Mouse (Mus musculus): ENCODE measurements around the gene Atp6v1a. TPM values are rescaled to one million over a fixed set of nuclear protein-coding genes. Genes with fewer than 3 reads are reported as not detected.

The Atp6v1a gene
- polyA plus RNA-seq, 1 experiment = 5.9 TPM

DNA sequence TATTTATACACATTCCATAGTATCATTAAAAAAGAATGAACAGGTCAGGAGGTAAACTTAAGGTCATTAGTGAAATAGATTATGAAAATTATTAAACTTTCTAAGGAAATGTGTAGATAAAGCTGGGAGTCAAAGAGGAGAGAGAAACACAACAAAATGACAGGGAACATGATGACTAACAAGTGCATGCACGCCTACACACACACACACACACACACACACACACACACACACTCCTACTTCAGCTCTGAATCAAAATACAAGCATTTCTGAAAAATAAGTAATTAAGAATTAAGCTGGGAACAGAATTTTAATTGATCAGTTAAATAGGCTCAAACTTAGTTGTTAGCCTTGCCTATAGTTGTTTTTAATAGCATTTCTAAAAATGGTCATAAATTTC lies 14.8 kb downstream of the Atp6v1a start:
- no peaks in the 10 kb centered on the region for H3K27me3 ChIP-seq (ENCODE audit: control insufficient read depth, insufficient read depth, low read length)
- no peaks in the 10 kb centered on the region for H3K4me1 ChIP-seq (ENCODE audit: control insufficient read depth, insufficient read depth, insufficient read length, low read length)
- TF ChIP-seq CTCF (IDR thresholded peaks at IDR 0.05; ENCODE audit: extremely low read depth, insufficient read length, insufficient replicate concordance, low read depth, low read length) (no peak), POLR2A (IDR thresholded peaks at IDR 0.05; ENCODE audit: low read depth, low read length) (no peak)
- H3K4me3 ChIP-seq (ENCODE audit: low read depth, low read length) = no peak overlapping the region
- 61% methylated on average over 1 of the region's 1 CpGs for WGBS
- no peak overlapping the region for H3K27ac ChIP-seq (ENCODE audit: insufficient read depth, low read depth, low read length)
- no peaks in the 10 kb centered on the region for H3K36me3 ChIP-seq (ENCODE audit: control insufficient read depth, insufficient read depth, low read length)

GRCm38 (mm10) chr16:44123786-44124185 lies 15.7 kb downstream of the Atp6v1a start:
- no peak for TF ChIP-seq POLR2A (IDR thresholded peaks at IDR 0.05; ENCODE audit: low read depth, low read length)
- TF ChIP-seq CTCF (IDR thresholded peaks at IDR 0.05; ENCODE audit: extremely low read depth, insufficient read length, insufficient replicate concordance, low read depth, low read length) = no peak
- Histone ChIP-seq H3K4me3 (ENCODE audit: low read depth, low read length) (no peak overlapping the region), H3K4me1 (ENCODE audit: control insufficient read depth, insufficient read depth, insufficient read length, low read length) (no peaks in the 10 kb centered on the region), H3K27ac (ENCODE audit: insufficient read depth, low read depth, low read length) (no peak overlapping the region), H3K27me3 (ENCODE audit: control insufficient read depth, insufficient read depth, low read length) (no peaks in the 10 kb centered on the region), H3K36me3 (ENCODE audit: control insufficient read depth, insufficient read depth, low read length) (no peaks in the 10 kb centered on the region)
- 86% methylated on average over 2 of the region's 2 CpGs for WGBS

DNA sequence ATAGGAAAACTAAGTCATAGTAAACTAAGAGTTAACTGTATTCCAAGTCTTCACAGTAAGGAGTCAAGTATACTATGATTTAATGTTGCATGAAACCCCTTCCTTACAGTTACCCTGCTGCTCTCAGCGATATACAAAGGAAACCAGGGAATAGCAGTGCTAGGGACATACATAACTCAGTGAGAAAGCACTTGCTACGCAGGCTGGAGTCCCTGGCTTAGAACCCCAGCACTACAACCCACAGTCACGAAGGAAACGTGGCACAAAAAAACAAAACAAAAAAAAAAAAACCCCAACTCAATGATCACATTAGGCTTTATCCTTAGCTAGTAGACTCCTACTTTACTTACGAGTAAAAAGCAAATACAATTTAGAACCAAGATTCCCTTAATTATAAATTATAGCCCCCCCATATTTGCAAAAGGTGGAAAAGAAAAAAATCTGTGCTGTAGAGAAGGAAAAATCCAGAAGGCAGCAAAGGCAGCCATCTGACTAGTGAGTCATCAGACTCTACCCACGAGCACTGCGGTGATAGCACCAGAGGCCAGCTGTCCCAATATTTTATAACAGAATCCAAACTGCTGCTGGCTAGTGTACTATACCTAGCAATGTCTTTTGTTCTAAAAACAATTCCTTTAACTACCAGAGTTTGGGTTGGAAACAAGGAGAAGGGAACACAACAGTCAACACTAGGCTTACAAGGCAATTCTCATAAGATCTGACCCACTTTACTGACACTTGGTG lies 16.4 kb downstream of the Atp6v1a start:
- no peak for TF ChIP-seq POLR2A (IDR thresholded peaks at IDR 0.05; ENCODE audit: low read depth, low read length)
- no peak for TF ChIP-seq CTCF (IDR thresholded peaks at IDR 0.05; ENCODE audit: extremely low read depth, insufficient read length, insufficient replicate concordance, low read depth, low read length)
- no peak overlapping the region for H3K4me3 ChIP-seq (ENCODE audit: low read depth, low read length)
- WGBS = 73% methylated on average over 7 of the region's 7 CpGs
- no peaks in the 10 kb centered on the region for H3K27me3 ChIP-seq (ENCODE audit: control insufficient read depth, insufficient read depth, low read length)
- H3K27ac ChIP-seq (ENCODE audit: insufficient read depth, low read depth, low read length) = no peak overlapping the region
- H3K36me3 ChIP-seq (ENCODE audit: control insufficient read depth, insufficient read depth, low read length) = no peaks in the 10 kb centered on the region
- H3K4me1 ChIP-seq (ENCODE audit: control insufficient read depth, insufficient read depth, insufficient read length, low read length) = no peaks in the 10 kb centered on the region

GRCm38 (mm10) chr16:44122574-44122973 lies 16.9 kb downstream of the Atp6v1a start:
- TF ChIP-seq POLR2A (IDR thresholded peaks at IDR 0.05; ENCODE audit: low read depth, low read length) = no peak
- no peak for TF ChIP-seq CTCF (IDR thresholded peaks at IDR 0.05; ENCODE audit: extremely low read depth, insufficient read length, insufficient replicate concordance, low read depth, low read length)
- Histone ChIP-seq H3K4me1 (ENCODE audit: control insufficient read depth, insufficient read depth, insufficient read length, low read length) (no peaks in the 10 kb centered on the region), H3K4me3 (ENCODE audit: low read depth, low read length) (no peak overlapping the region), H3K27me3 (ENCODE audit: control insufficient read depth, insufficient read depth, low read length) (no peaks in the 10 kb centered on the region), H3K36me3 (ENCODE audit: control insufficient read depth, insufficient read depth, low read length) (no peaks in the 10 kb centered on the region), H3K27ac (ENCODE audit: insufficient read depth, low read depth, low read length) (no peak overlapping the region)
- WGBS = 82% methylated on average over 6 of the region's 6 CpGs

- no peaks in the 10 kb centered on the region for H3K36me3 ChIP-seq (ENCODE audit: control insufficient read depth, insufficient read depth, low read length)
- no peak overlapping the region for H3K27ac ChIP-seq (ENCODE audit: insufficient read depth, low read depth, low read length)
- TF ChIP-seq POLR2A (IDR thresholded peaks at IDR 0.05; ENCODE audit: low read depth, low read length) (no peak), CTCF (IDR thresholded peaks at IDR 0.05; ENCODE audit: extremely low read depth, insufficient read length, insufficient replicate concordance, low read depth, low read length) (no peak)
- no peaks in the 10 kb centered on the region for H3K27me3 ChIP-seq (ENCODE audit: control insufficient read depth, insufficient read depth, low read length)
- no peak overlapping the region for H3K4me3 ChIP-seq (ENCODE audit: low read depth, low read length)
- 87% methylated on average over 6 of the region's 6 CpGs for WGBS
- H3K4me1 ChIP-seq (ENCODE audit: control insufficient read depth, insufficient read depth, insufficient read length, low read length) = no peaks in the 10 kb centered on the region
Observed at GRCm38 (mm10) chr16:44122122-44122521, 17.4 kb downstream of the Atp6v1a start.

GRCm38 (mm10) chr16:44119753-44120501 lies 19.6 kb downstream of the Atp6v1a start:
- WGBS = 89% methylated on average over 7 of the region's 7 CpGs
- Histone ChIP-seq H3K27me3 (ENCODE audit: control insufficient read depth, insufficient read depth, low read length) (no peaks in the 10 kb centered on the region), H3K36me3 (ENCODE audit: control insufficient read depth, insufficient read depth, low read length) (peaks cover 7% of the 10 kb centered on the region), H3K4me1 (ENCODE audit: control insufficient read depth, insufficient read depth, insufficient read length, low read length) (no peaks in the 10 kb centered on the region), H3K27ac (ENCODE audit: insufficient read depth, low read depth, low read length) (no peak overlapping the region), H3K4me3 (ENCODE audit: low read depth, low read length) (no peak overlapping the region)
- TF ChIP-seq POLR2A (IDR thresholded peaks at IDR 0.05; ENCODE audit: low read depth, low read length) = no peak
- no peak for TF ChIP-seq CTCF (IDR thresholded peaks at IDR 0.05; ENCODE audit: extremely low read depth, insufficient read length, insufficient replicate concordance, low read depth, low read length)

DNA sequence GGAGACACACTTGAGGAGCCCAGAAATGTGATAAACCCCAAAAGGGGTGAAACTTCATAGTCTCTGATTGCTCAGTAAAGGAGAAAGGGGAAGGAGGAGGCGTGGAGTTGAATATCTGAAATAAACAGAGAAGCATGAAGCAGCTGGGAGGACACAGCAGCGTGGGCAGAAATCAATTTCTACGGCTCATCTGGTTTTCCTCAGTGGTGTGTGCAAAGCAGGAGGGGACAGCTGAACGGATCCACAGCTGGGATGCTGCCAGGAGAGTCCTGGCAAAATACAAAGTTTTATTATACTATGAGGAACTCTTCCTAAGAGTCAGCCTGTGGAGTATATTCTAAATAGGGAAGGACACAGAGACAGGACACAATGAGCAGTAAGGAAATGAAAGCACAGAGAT lies 30.5 kb downstream of the Atp6v1a start:
- Histone ChIP-seq H3K4me1 (ENCODE audit: control insufficient read depth, insufficient read depth, insufficient read length, low read length) (no peaks in the 10 kb centered on the region), H3K36me3 (ENCODE audit: control insufficient read depth, insufficient read depth, low read length) (peaks cover 36% of the 10 kb centered on the region), H3K4me3 (ENCODE audit: low read depth, low read length) (no peak overlapping the region), H3K27ac (ENCODE audit: insufficient read depth, low read depth, low read length) (no peak overlapping the region), H3K27me3 (ENCODE audit: control insufficient read depth, insufficient read depth, low read length) (no peaks in the 10 kb centered on the region)
- no peak for TF ChIP-seq POLR2A (IDR thresholded peaks at IDR 0.05; ENCODE audit: low read depth, low read length)
- TF ChIP-seq CTCF (IDR thresholded peaks at IDR 0.05; ENCODE audit: extremely low read depth, insufficient read length, insufficient replicate concordance, low read depth, low read length) = no peak
- 58% methylated on average over 4 of the region's 4 CpGs for WGBS
